In the genomic region with DNA sequence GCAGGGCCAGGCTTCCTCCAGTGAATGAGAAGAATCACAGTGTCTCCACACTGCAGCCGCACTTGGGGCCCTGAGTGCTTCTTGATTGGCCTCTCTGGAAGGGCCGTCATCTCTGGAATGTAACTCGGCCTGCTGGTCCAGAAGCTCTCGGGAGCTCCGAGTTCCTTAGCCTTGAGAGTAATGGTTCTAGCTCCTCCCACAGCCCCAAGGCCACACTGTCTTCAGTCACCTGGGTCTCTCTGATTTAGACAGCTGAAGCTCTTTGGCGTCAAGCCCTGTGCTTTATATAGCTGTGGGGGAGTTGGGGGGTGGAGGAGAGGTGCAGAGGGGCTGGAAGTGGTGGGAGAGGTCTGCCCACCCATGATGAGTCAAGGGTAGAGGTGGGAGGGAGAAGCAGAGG, we compare ENCODE assay signal across 9 mouse cellular contexts. TPM values are rescaled to one million over a fixed set of nuclear protein-coding genes. Genes with fewer than 3 reads are reported as not detected.
DNase-seq lines count a peak whose midpoint lies in the region; ATAC-seq and TF ChIP-seq lines count a peak whose summit lies in the region.
"Had no signal": no experiment of that assay in that cellular context is flagged by ENCODE, and none has a peak within 500 bp of the region (broad histone marks: within the 10 kb centered on the region; RNA-seq: fewer than 3 reads in every experiment).

No protein-coding gene starts in this region.

- peak overlapping the region; percentile 32 for H3K4me2 ChIP-seq in heart, embryonic 12.5 days
- no peak overlapping the region for H3K4me2 ChIP-seq in limb, embryonic 14.5 days (replicated peaks; ENCODE audit: low read depth, low read length, severe bottlenecking)
- peak overlapping the region; percentile 29; the same call in 1 of the 2 replicates for H3K4me2 ChIP-seq in stomach, embryonic 15.5 days

- DNase-seq in heart, postnatal 25 days (ENCODE audit: low spot score), result no peak
- peak; percentile 54 for DNase-seq in fat pad, adult 2 months (ENCODE audit: extremely low read depth, low read depth, low spot score)
- DNase-seq in limb, embryonic 14.5 days (ENCODE audit: low spot score), result peak; percentile 80
- DNase-seq in c-Kit-positive CD71-positive TER-119-positive erythroid progenitor cells, embryonic 14.5 days (ENCODE audit: low spot score), result no peak
- DNase-seq in left cerebral cortex, postnatal 10 days (ENCODE audit: extremely low spot score in 1 of 2, low spot score in 2 of 2), result no peak
- no peak for DNase-seq in adrenal gland, adult 18-20 months (ENCODE audit: low spot score in 2 of 2)

- intact Hi-C loops in heart, postnatal 25 days (cut with DNase I), result no loop called here
- intact Hi-C loops in left cerebral cortex, postnatal 10 days (cut with DNase I), result no loop called here

- no peaks in the 10 kb centered on the region for H3K27me3 ChIP-seq in heart, embryonic 12.5 days (replicated peaks)
- H3K27me3 ChIP-seq in limb, embryonic 14.5 days (ENCODE audit: control insufficient read depth, insufficient read depth, low read length), result no peaks in the 10 kb centered on the region
- no peaks in the 10 kb centered on the region for H3K27me3 ChIP-seq in stomach, embryonic 15.5 days (replicated peaks)

- peak overlapping the region; percentile 72 for H3K27ac ChIP-seq in heart, embryonic 12.5 days (ENCODE audit: poor library complexity, severe bottlenecking)
- H3K27ac ChIP-seq in limb, embryonic 14.5 days (replicated peaks; ENCODE audit: low read depth, low read length), result peak overlapping the region; percentile 63
- peak overlapping the region; percentile 79 for H3K27ac ChIP-seq in stomach, embryonic 15.5 days
- H3K27ac ChIP-seq: left cerebral cortex, adult 2 months had no signal

- peaks cover 70% of the 10 kb centered on the region for H3K4me1 ChIP-seq in heart, embryonic 12.5 days (replicated peaks)
- H3K4me1 ChIP-seq in limb, embryonic 14.5 days (ENCODE audit: control insufficient read depth, insufficient read depth, low read length), result peaks cover 8% of the 10 kb centered on the region
- H3K4me1 ChIP-seq in stomach, embryonic 15.5 days, result peaks cover 20% of the 10 kb centered on the region

- peaks cover 12% of the 10 kb centered on the region for H3K36me3 ChIP-seq in heart, embryonic 12.5 days
- H3K36me3 ChIP-seq in limb, embryonic 14.5 days (ENCODE audit: control insufficient read depth, insufficient read depth, low read length), result no peaks in the 10 kb centered on the region
- H3K36me3 ChIP-seq in stomach, embryonic 15.5 days, result no peaks in the 10 kb centered on the region

- no peak for TF ChIP-seq POLR2A in limb, embryonic 14.5 days (IDR thresholded peaks at IDR 0.05; ENCODE audit: borderline replicate concordance, extremely low read depth, insufficient read depth, insufficient read length)

- no peaks in the 10 kb centered on the region for H3K9me3 ChIP-seq in heart, embryonic 12.5 days (replicated peaks)
- H3K9me3 ChIP-seq in limb, embryonic 14.5 days (ENCODE audit: control insufficient read depth, low read length), result no peaks in the 10 kb centered on the region
- no peaks in the 10 kb centered on the region for H3K9me3 ChIP-seq in stomach, embryonic 15.5 days

- 5% methylated on average over 6 of the region's 6 CpGs for WGBS in heart, embryonic 12.5 days
- 20% methylated on average over 6 of the region's 6 CpGs for WGBS in limb, embryonic 14.5 days
- whole genome bisulfite sequencing in stomach, embryonic 15.5 days, result 7% methylated on average over 6 of the region's 6 CpGs

- no peak overlapping the region for H3K4me3 ChIP-seq in heart, embryonic 12.5 days
- H3K4me3 ChIP-seq in limb, embryonic 14.5 days (replicated peaks; ENCODE audit: low read length), result no peak overlapping the region
- H3K4me3 ChIP-seq in stomach, embryonic 15.5 days (replicated peaks), result no peak overlapping the region
- H3K4me3 ChIP-seq: left cerebral cortex, adult 2 months had no signal

- H3K9ac ChIP-seq in heart, embryonic 12.5 days, result peak overlapping the region; percentile 35; the same call in 1 of the 2 replicates
- H3K9ac ChIP-seq in limb, embryonic 14.5 days (ENCODE audit: low read depth, low read length, severe bottlenecking), result no peak overlapping the region; the same call in 1 of the 2 replicates
- H3K9ac ChIP-seq in stomach, embryonic 15.5 days, result no peak overlapping the region

- peak; percentile 61 for ATAC-seq in heart, embryonic 12.5 days (ENCODE audit: insufficient number of reproducible peaks, low FRiP score)
- ATAC-seq in limb, embryonic 14.5 days (ENCODE audit: low FRiP score, low read depth), result peak; percentile 80
- ATAC-seq in stomach, embryonic 15.5 days (ENCODE audit: insufficient read depth, low FRiP score, low read depth), result peak; percentile 86

RNA-seq across cellular contexts. Expression of a gene that starts 14.1 kb away (rescaled TPM):
- polyA plus RNA-seq in heart, embryonic 12.5 days (2016; fragmentation: Nextera tagmentation; extraction: Ambion mirVana), result 25.5 and 27.8 TPM in 2 replicates
- 10 to 100 TPM; 17.2 to 19.1 TPM for total RNA-seq in heart, postnatal 25 days (2021)
- 93.3 and 120 TPM in 2 replicates for polyA plus RNA-seq in limb, embryonic 14.5 days (2012; rRNA removed)
- polyA plus RNA-seq in limb, embryonic 14.5 days (2014; fragmentation: Nextera tagmentation; extraction: Ambion mirVana), result 20.4 and 20.7 TPM in 2 replicates
- polyA plus RNA-seq in stomach, embryonic 15.5 days (2015; fragmentation: Nextera tagmentation; extraction: Ambion mirVana), result 12.8 and 16.3 TPM in 2 replicates
- 10 to 100 TPM; 15.0 to 17.9 TPM for total RNA-seq in left cerebral cortex, postnatal 10 days (2021)
- total RNA-seq in adrenal gland, adult 18-20 months (2021), result 10 to 100 TPM; 14.1 to 28.4 TPM

RNA-seq across cellular contexts. Expression of a gene that starts 30.8 kb away (rescaled TPM):
- 36.9 and 38.9 TPM in 2 replicates for polyA plus RNA-seq in heart, embryonic 12.5 days (2016; fragmentation: Nextera tagmentation; extraction: Ambion mirVana)
- total RNA-seq in heart, postnatal 25 days (2021), result 1 to 10 TPM; 2.7 to 3.2 TPM
- 79.0 and 103 TPM in 2 replicates for polyA plus RNA-seq in limb, embryonic 14.5 days (2012; rRNA removed)
- 34.0 and 34.2 TPM in 2 replicates for polyA plus RNA-seq in limb, embryonic 14.5 days (2014; fragmentation: Nextera tagmentation; extraction: Ambion mirVana)
- 34.9 and 37.0 TPM in 2 replicates for polyA plus RNA-seq in stomach, embryonic 15.5 days (2015; fragmentation: Nextera tagmentation; extraction: Ambion mirVana)
- 1 to 10 TPM; 3.9 to 4.2 TPM for total RNA-seq in left cerebral cortex, postnatal 10 days (2021)
- total RNA-seq in adrenal gland, adult 18-20 months (2021), result 1 to 10 TPM; 4.7 to 4.9 TPM

RNA-seq across cellular contexts. Expression of a gene that starts 39.7 kb away (rescaled TPM):
- 209 and 232 TPM in 2 replicates for polyA plus RNA-seq in heart, embryonic 12.5 days (2016; fragmentation: Nextera tagmentation; extraction: Ambion mirVana)
- 10 to 100 TPM; 30.6 to 39.3 TPM for total RNA-seq in heart, postnatal 25 days (2021)
- 199 and 217 TPM in 2 replicates for polyA plus RNA-seq in limb, embryonic 14.5 days (2012; rRNA removed)
- 348 and 382 TPM in 2 replicates for polyA plus RNA-seq in limb, embryonic 14.5 days (2014; fragmentation: Nextera tagmentation; extraction: Ambion mirVana)
- 354 and 399 TPM in 2 replicates for polyA plus RNA-seq in stomach, embryonic 15.5 days (2015; fragmentation: Nextera tagmentation; extraction: Ambion mirVana)
- total RNA-seq in left cerebral cortex, postnatal 10 days (2021), result 10 to 100 TPM; 80.3 to 89.9 TPM
- 10 to 100 TPM; 71.3 to 71.7 TPM for total RNA-seq in adrenal gland, adult 18-20 months (2021)

Comparison
In these comparisons a context has a peak if more than half of its experiments do, and no peak if none do; other contexts are left out.
1. DNase-seq: peak in fat pad, adult 2 months (single experiment) and limb, embryonic 14.5 days (single experiment); none in heart, postnatal 25 days (single experiment), c-Kit-positive CD71-positive TER-119-positive erythroid progenitor cells, embryonic 14.5 days (single experiment), left cerebral cortex, postnatal 10 days (0 of 2) and adrenal gland, adult 18-20 months (0 of 2).
2. Peak in every context shown above with its lines, with median percentiles within 50 percentile points of each other: ATAC-seq and H3K27ac ChIP-seq.